Mouse (Mus musculus) cortical plate, adult 2 months (tissue): Measurements from ENCODE around the gene Nisch. TPM values are rescaled to one million over a fixed set of nuclear protein-coding genes. Genes with fewer than 3 reads are reported as not detected.

Experiments used
- H3K27ac ChIP-seq: fragments of 200-500 bp; 2 replicates; pipeline ENCODE4 v1.5.1; 2012; ENCODE audit warnings: low read length, control low read depth, inconsistent platforms; ENCODE audit not compliant: insufficient read depth
- H3K4me1 ChIP-seq: fragments of 200-500 bp; 2 replicates; pipeline ENCODE4 v1.6.1; 2011; ENCODE audit warnings: low read length; ENCODE audit not compliant: control insufficient read depth, insufficient read depth
- H3K4me3 ChIP-seq: fragments of 200-500 bp; 2 replicates; pipeline ENCODE4 v1.5.1; 2011; ENCODE audit warnings: mild to moderate bottlenecking, low read length, control low read depth; ENCODE audit not compliant: insufficient read depth
- CTCF ChIP-seq: fragments of 200-500 bp; IDR thresholded peaks from 2 replicates; pipeline ENCODE4 v1.5.1; 2011; ENCODE audit warnings: mild to moderate bottlenecking, control low read depth, low read length; ENCODE audit not compliant: insufficient read depth; ENCODE audit errors: extremely low read depth
- POLR2A ChIP-seq: fragments of 200-500 bp; IDR thresholded peaks from 2 replicates; pipeline ENCODE4 v1.6.1; 2011; ENCODE audit warnings: mild to moderate bottlenecking, low read length, control low read depth; ENCODE audit not compliant: insufficient read depth; ENCODE audit errors: extremely low read depth
- polyA plus RNA-seq: library from polyadenylated mRNA; depleted of rRNA; stranded (reverse); fragments of >200 nt; gene quantifications from 2 replicates; pipeline ENCODE4 v1.2.3, GENCODE M21; 2012

Nisch gene
- polyA plus RNA-seq, 1 experiment: 293 TPM

GRCm38 (mm10) chr14:31217666-31218065 is 920 bp upstream of the Nisch start, which contains the start of gene Sema3g:
Sema3g (plus strand) TSS chr14:31217860.
- no peaks in the 10 kb centered on the region for H3K4me1 ChIP-seq
- no peak within 1 kb of the TSS for H3K4me3 ChIP-seq
- TF ChIP-seq POLR2A (no peak), CTCF (0 out of 2 replicates have a peak, but pooled peaks have one; percentile 14)
- no peak within 1 kb of the TSS for H3K27ac ChIP-seq

- H3K27ac ChIP-seq: no peak overlapping the region
- H3K4me1 ChIP-seq: no peaks in the 10 kb centered on the region
- no peak overlapping the region for H3K4me3 ChIP-seq
- TF ChIP-seq CTCF (peak; percentile 90), POLR2A (no peak)
Measured at GRCm38 (mm10) chr14:31215157-31216002, 1.4 kb downstream of the Nisch start.

- no peak for TF ChIP-seq CTCF
- Histone ChIP-seq H3K4me3 (no peak overlapping the region), H3K27ac (no peak overlapping the region), H3K4me1 (no peaks in the 10 kb centered on the region)
Measured at GRCm38 (mm10) chr14:31214684-31215083, 2.1 kb downstream of the Nisch start.

GRCm38 (mm10) chr14:31213868-31214267 is 2.9 kb downstream of the Nisch start:
- H3K27ac ChIP-seq: no peak overlapping the region
- H3K4me1 ChIP-seq: no peaks in the 10 kb centered on the region
- H3K4me3 ChIP-seq: no peak overlapping the region
- TF ChIP-seq CTCF: no peak
- no peak for TF ChIP-seq POLR2A

- TF ChIP-seq POLR2A: no peak
- H3K27ac ChIP-seq: no peak overlapping the region
Measured at GRCm38 (mm10) chr14:31212499-31212898, 4.2 kb downstream of the Nisch start.

GRCm38 (mm10) chr14:31211854-31212253 is 4.9 kb downstream of the Nisch start:
- no peak for TF ChIP-seq CTCF
- no peak for TF ChIP-seq POLR2A
- peaks cover 4% of the 10 kb centered on the region; the same call in 1 of the 2 replicates for H3K4me1 ChIP-seq
- H3K4me3 ChIP-seq: no peak overlapping the region
- no peak overlapping the region for H3K27ac ChIP-seq

More at GRCm38 (mm10) chr14:31212499-31212898, 4.2 kb downstream of the Nisch start:
- H3K4me1 ChIP-seq: peaks cover under 1% of the 10 kb centered on the region; the same call in 1 of the 2 replicates
- no peak overlapping the region for H3K4me3 ChIP-seq

GRCm38 (mm10) chr14:31209133-31209557 is 7.6 kb downstream of the Nisch start:
- TF ChIP-seq POLR2A (no peak), CTCF (no peak)
- Histone ChIP-seq H3K4me3 (no peak overlapping the region), H3K4me1 (peaks cover 6% of the 10 kb centered on the region; the same call in 1 of the 2 replicates), H3K27ac (no peak overlapping the region)

- TF ChIP-seq POLR2A: no peak
- TF ChIP-seq CTCF: no peak
- Histone ChIP-seq H3K4me3 (peak within 1 kb of the TSS; percentile 74), H3K4me1 (peaks cover 6% of the 10 kb centered on the region; the same call in 1 of the 2 replicates), H3K27ac (peak within 1 kb of the TSS; percentile 74; the same call in 1 of the 2 replicates)
Measured at GRCm38 (mm10) chr14:31208084-31208483, 8.7 kb downstream of the Nisch start, which contains the start of gene Tnnc1. Tnnc1 (plus strand) TSS chr14:31208312.

- peak overlapping the region; percentile 74 for H3K4me3 ChIP-seq
- peak overlapping the region; percentile 74 for H3K27ac ChIP-seq
- peaks cover 6% of the 10 kb centered on the region; the same call in 1 of the 2 replicates for H3K4me1 ChIP-seq
- TF ChIP-seq POLR2A (no peak), CTCF (no peak)
Measured at GRCm38 (mm10) chr14:31207070-31207830, 9.5 kb downstream of the Nisch start.
